Mouse (Mus musculus) hindbrain, embryonic 12.5 days (tissue): Measurements from ENCODE around the gene Crb1. TPM values are rescaled to one million over a fixed set of nuclear protein-coding genes. Genes with fewer than 3 reads are reported as not detected.
"Not testable (repeated sequence)": the region's sequence is repeated elsewhere in the genome, so short reads cannot be mapped to it uniquely, and the experiment has no call there.

Experiments used
- ATAC-seq: fragments of 200-750 bp; cut with Nextera tagmentation; 2 replicates; pipeline ENCODE4 v1.8.0; 2017; ENCODE audit warnings: moderate TSS enrichment; ENCODE audit not compliant: low FRiP score
- H3K27ac ChIP-seq: fragments of 300-500 bp; sonication (generic); 2 replicates; pipeline ENCODE4 v1.5.1; 2016; ENCODE audit warnings: mild to moderate bottlenecking
- H3K27me3 ChIP-seq: fragments of 300-500 bp; sonication (generic); 2 replicates; pipeline ENCODE4 v1.6.1; 2016; ENCODE audit warnings: mild to moderate bottlenecking
- H3K36me3 ChIP-seq: fragments of 300-500 bp; sonication (generic); 2 replicates; pipeline ENCODE4 v1.6.1; 2016; ENCODE audit warnings: mild to moderate bottlenecking
- H3K4me1 ChIP-seq: fragments of 300-500 bp; sonication (generic); 2 replicates; pipeline ENCODE4 v1.6.1; 2016
- H3K4me2 ChIP-seq: fragments of 300-500 bp; sonication (generic); replicated peaks from 2 replicates; pipeline ENCODE4 v1.6.1; 2016; ENCODE audit warnings: mild to moderate bottlenecking
- H3K4me3 ChIP-seq: fragments of 300-500 bp; sonication (generic); 2 replicates; pipeline ENCODE4 v1.5.1; 2016; ENCODE audit warnings: mild to moderate bottlenecking
- H3K9ac ChIP-seq: fragments of 300-500 bp; sonication (generic); 2 replicates; pipeline ENCODE4 v1.6.1; 2016; ENCODE audit warnings: mild to moderate bottlenecking, moderate library complexity
- H3K9me3 ChIP-seq: fragments of 300-500 bp; sonication (generic); replicated peaks from 2 replicates; pipeline ENCODE4 v1.6.1; 2016; ENCODE audit warnings: mild to moderate bottlenecking
- WGBS: fragments of 180-500 bp; shearing (Covaris S2); methylation state at CpG from one replicate; pipeline ENCODE4 v1.1.7; 2016; 5-methylcytosine and 5-hydroxymethylcytosine counted together
- polyA plus RNA-seq: library from polyadenylated mRNA; unstranded; fragments of >200 nt; fragmentation: Nextera tagmentation; extraction: Ambion mirVana; gene quantifications from 2 replicates; pipeline ENCODE4 v1.2.1, GENCODE M21; 2016

Gene Crb1
- polyA plus RNA-seq, result 2.1 and 3.0 TPM in 2 replicates

- ATAC-seq, result peak; percentile 79
- Histone ChIP-seq H3K9me3 (no peaks in the 10 kb centered on the region), H3K27me3 (no peaks in the 10 kb centered on the region), H3K9ac (peak within 1 kb of the TSS; percentile 45), H3K27ac (peak within 1 kb of the TSS; percentile 67), H3K4me3 (peak within 1 kb of the TSS; percentile 28), H3K36me3 (no peaks in the 10 kb centered on the region), H3K4me2 (peak within 1 kb of the TSS; percentile 48), H3K4me1 (peaks cover 16% of the 10 kb centered on the region)
- 8% methylated on average over 5 of the region's 5 CpGs for WGBS
Measured at GRCm38 (mm10) chr1:139376638-139377286, at the start of gene Crb1. Gene Crb1 (minus strand): TSS chr1:139377100.

- Histone ChIP-seq H3K4me2 (peak overlapping the region; percentile 75), H3K36me3 (peaks cover 9% of the 10 kb centered on the region), H3K27ac (no peak overlapping the region), H3K9ac (no peak overlapping the region), H3K27me3 (no peaks in the 10 kb centered on the region), H3K4me3 (peak overlapping the region; percentile 28), H3K9me3 (no peaks in the 10 kb centered on the region), H3K4me1 (peaks cover 35% of the 10 kb centered on the region)
- no peak for ATAC-seq
- WGBS, result 43% methylated on average over 3 of the region's 3 CpGs
Measured at GRCm38 (mm10) chr1:139425006-139425405, 48.1 kb upstream of the Crb1 start.

- Histone ChIP-seq H3K4me2 (peak overlapping the region; percentile 75), H3K9me3 (no peaks in the 10 kb centered on the region), H3K27ac (no peak overlapping the region), H3K9ac (peak overlapping the region; percentile 27), H3K4me3 (peak overlapping the region; percentile 87), H3K4me1 (peaks cover 35% of the 10 kb centered on the region), H3K36me3 (peaks cover under 1% of the 10 kb centered on the region), H3K27me3 (no peaks in the 10 kb centered on the region; the same call in 1 of the 2 replicates)
- no peak for ATAC-seq
- 56% methylated on average over 10 of the region's 10 CpGs for WGBS
Measured at GRCm38 (mm10) chr1:139423931-139424330, 47.0 kb upstream of the Crb1 start.

- Histone ChIP-seq H3K27me3 (no peaks in the 10 kb centered on the region; the same call in 1 of the 2 replicates), H3K4me2 (peak overlapping the region; percentile 75), H3K27ac (peak overlapping the region; percentile 93; the same call in 1 of the 2 replicates), H3K4me3 (peak overlapping the region; percentile 87), H3K36me3 (no peaks in the 10 kb centered on the region), H3K4me1 (peaks cover 35% of the 10 kb centered on the region), H3K9ac (peak overlapping the region; percentile 93), H3K9me3 (no peaks in the 10 kb centered on the region)
- no peak for ATAC-seq
- 25% methylated on average over 10 of the region's 10 CpGs for WGBS
Measured at GRCm38 (mm10) chr1:139422941-139423340, 46.0 kb upstream of the Crb1 start.

- Histone ChIP-seq H3K27ac (peak within 1 kb of the TSS; percentile 93), H3K4me2 (peak within 1 kb of the TSS; percentile 75), H3K9ac (peak within 1 kb of the TSS; percentile 93), H3K4me1 (peaks cover 34% of the 10 kb centered on the region), H3K4me3 (peak within 1 kb of the TSS; percentile 87), H3K9me3 (no peaks in the 10 kb centered on the region), H3K36me3 (no peaks in the 10 kb centered on the region), H3K27me3 (no peaks in the 10 kb centered on the region; the same call in 1 of the 2 replicates)
- ATAC-seq, result peak; percentile 96
- WGBS, result under 1% methylated on average over 70 of the region's 88 CpGs
Measured at GRCm38 (mm10) chr1:139421875-139422791, 45.2 kb upstream of the Crb1 start, which contains the start of gene Zbtb41. Gene Zbtb41 (plus strand): TSS chr1:139422288.

- peak overlapping the region; percentile 87 for H3K4me3 ChIP-seq
- 5% methylated on average over 8 of the region's 8 CpGs for WGBS
- H3K4me2 ChIP-seq, result peak overlapping the region; percentile 75
- H3K4me1 ChIP-seq, result peaks cover 30% of the 10 kb centered on the region
- no peaks in the 10 kb centered on the region; the same call in 1 of the 2 replicates for H3K27me3 ChIP-seq
- H3K9me3 ChIP-seq, result no peaks in the 10 kb centered on the region
- no peaks in the 10 kb centered on the region for H3K36me3 ChIP-seq
- ATAC-seq, result peak; percentile 14
- H3K9ac ChIP-seq, result peak overlapping the region; percentile 93; the same call in 1 of the 2 replicates
- H3K27ac ChIP-seq, result peak overlapping the region; percentile 93; the same call in 1 of the 2 replicates
Measured at GRCm38 (mm10) chr1:139421521-139421874, 44.6 kb upstream of the Crb1 start.

GRCm38 (mm10) chr1:139413465-139413864 is 36.6 kb upstream of the Crb1 start:
- ATAC-seq, result no peak
- Histone ChIP-seq H3K4me2 (no peak overlapping the region), H3K9me3 (no peaks in the 10 kb centered on the region), H3K9ac (no peak overlapping the region), H3K4me3 (no peak overlapping the region), H3K27ac (no peak overlapping the region), H3K36me3 (no peaks in the 10 kb centered on the region), H3K4me1 (no peaks in the 10 kb centered on the region), H3K27me3 (no peaks in the 10 kb centered on the region)
- 87% methylated on average over 3 of the region's 3 CpGs for WGBS

- not testable (repeated sequence) for H3K4me1 ChIP-seq, H3K27me3 ChIP-seq, H3K9me3 ChIP-seq, H3K9ac ChIP-seq, ATAC-seq, H3K27ac ChIP-seq, H3K4me2 ChIP-seq, H3K4me3 ChIP-seq, H3K36me3 ChIP-seq
- WGBS, result 93% methylated on average over 2 of the region's 2 CpGs
Measured at GRCm38 (mm10) chr1:139412365-139412764, 35.5 kb upstream of the Crb1 start.

GRCm38 (mm10) chr1:139407701-139408100 is 30.8 kb upstream of the Crb1 start:
- Histone ChIP-seq H3K36me3 (no peaks in the 10 kb centered on the region), H3K4me3 (no peak overlapping the region), H3K9ac (no peak overlapping the region), H3K27ac (no peak overlapping the region), H3K4me2 (no peak overlapping the region), H3K4me1 (no peaks in the 10 kb centered on the region), H3K27me3 (no peaks in the 10 kb centered on the region), H3K9me3 (no peaks in the 10 kb centered on the region)
- 58% methylated on average over 5 of the region's 5 CpGs for whole genome bisulfite sequencing
- no peak for ATAC-seq

- no peaks in the 10 kb centered on the region for H3K27me3 ChIP-seq
- no peak for ATAC-seq
- no peaks in the 10 kb centered on the region for H3K4me1 ChIP-seq
- no peak overlapping the region for H3K9ac ChIP-seq
- no peak overlapping the region for H3K27ac ChIP-seq
- no peaks in the 10 kb centered on the region for H3K36me3 ChIP-seq
- no peak overlapping the region for H3K4me2 ChIP-seq
- no peak overlapping the region for H3K4me3 ChIP-seq
- H3K9me3 ChIP-seq, result no peaks in the 10 kb centered on the region
Measured at GRCm38 (mm10) chr1:139405766-139406165, 28.9 kb upstream of the Crb1 start.

- no peak overlapping the region for H3K9ac ChIP-seq
- H3K9me3 ChIP-seq, result no peaks in the 10 kb centered on the region
- no peak overlapping the region for H3K4me2 ChIP-seq
- H3K4me1 ChIP-seq, result no peaks in the 10 kb centered on the region
- H3K27me3 ChIP-seq, result no peaks in the 10 kb centered on the region
- ATAC-seq, result no peak
- WGBS, result 56% methylated on average over 1 of the region's 1 CpGs
- H3K27ac ChIP-seq, result no peak overlapping the region
- no peaks in the 10 kb centered on the region for H3K36me3 ChIP-seq
- no peak overlapping the region for H3K4me3 ChIP-seq
Measured at GRCm38 (mm10) chr1:139396589-139396988, 19.7 kb upstream of the Crb1 start.

- WGBS, result 28% methylated on average over 2 of the region's 2 CpGs
- no peak overlapping the region for H3K4me3 ChIP-seq
- H3K4me1 ChIP-seq, result no peaks in the 10 kb centered on the region
- no peaks in the 10 kb centered on the region for H3K27me3 ChIP-seq
- no peak overlapping the region for H3K27ac ChIP-seq
- H3K4me2 ChIP-seq, result no peak overlapping the region
- H3K9me3 ChIP-seq, result no peaks in the 10 kb centered on the region
- H3K36me3 ChIP-seq, result no peaks in the 10 kb centered on the region
- peak; percentile 84 for ATAC-seq
- H3K9ac ChIP-seq, result no peak overlapping the region
Measured at GRCm38 (mm10) chr1:139391747-139392146, 14.8 kb upstream of the Crb1 start.
